Comparison of ENCODE assay signal across 21 mouse cellular contexts in the genomic region with DNA sequence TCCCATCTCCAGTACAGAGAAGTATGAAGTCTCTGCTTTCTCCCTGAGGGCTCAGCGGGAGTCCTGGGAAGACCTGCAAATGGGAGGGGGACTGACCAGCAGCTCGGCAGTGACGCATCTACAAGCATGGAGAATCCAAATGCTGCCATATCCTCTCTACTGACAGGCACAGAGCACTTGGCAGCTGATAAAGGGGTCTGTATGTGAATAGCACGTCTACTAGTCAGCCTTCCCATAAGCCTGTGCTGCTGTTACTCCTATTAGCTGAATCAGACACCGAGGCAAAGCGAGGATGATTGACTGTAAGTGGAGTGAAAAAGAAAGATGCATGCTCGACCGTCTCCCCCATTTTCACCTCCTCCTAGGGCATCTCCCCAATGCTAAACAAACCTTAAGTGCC.
DNase-seq lines count a peak whose midpoint lies in the region; ATAC-seq and TF ChIP-seq lines count a peak whose summit lies in the region.
"Had no signal": no experiment of that assay in that cellular context is flagged by ENCODE, and none has a peak within 500 bp of the region (broad histone marks: within the 10 kb centered on the region; RNA-seq: fewer than 3 reads in every experiment).

No protein-coding gene starts in this region.

- peak; percentile 3 for DNase-seq in embryo, embryonic 10.5 days (ENCODE audit: low spot score)
- no peak for DNase-seq in embryo, embryonic 11 days
- DNase-seq in forebrain, postnatal 0 days = peak; percentile 1
- no peak for DNase-seq in hindbrain, embryonic 14.5 days (ENCODE audit: low spot score)
- DNase-seq in midbrain, embryonic 14.5 days = peak; percentile 28
- DNase-seq in midbrain, embryonic 11.5 days (ENCODE audit: low spot score, missing footprints) = no peak
- DNase-seq: adrenal gland, adult 8-10 months; adrenal gland, postnatal 36 days; B cell, adult 2 months; cerebellum, adult 11 months; cerebellum, adult 8-10 months; gastrocnemius, postnatal 10 days; heart, postnatal 10 days; heart, postnatal 4 days; kidney, adult 18-20 months had no signal

- no peak overlapping the region for H3K4me2 ChIP-seq in forebrain, postnatal 0 days (ENCODE audit: low read depth)
- no peak overlapping the region for H3K4me2 ChIP-seq in forebrain, embryonic 16.5 days (ENCODE audit: low read length)
- no peak overlapping the region for H3K4me2 ChIP-seq in hindbrain, embryonic 12.5 days (replicated peaks)
- H3K4me2 ChIP-seq in hindbrain, embryonic 14.5 days (replicated peaks) = no peak overlapping the region
- H3K4me2 ChIP-seq in midbrain, embryonic 14.5 days (ENCODE audit: low read length) = no peak overlapping the region
- H3K4me2 ChIP-seq in midbrain, embryonic 11.5 days = no peak overlapping the region
- H3K4me2 ChIP-seq: embryonic facial prominence, embryonic 13.5 days; intestine, embryonic 15.5 days had no signal

- H3K36me3 ChIP-seq in forebrain, postnatal 0 days (ENCODE audit: insufficient read depth) = no peaks in the 10 kb centered on the region
- no peaks in the 10 kb centered on the region for H3K36me3 ChIP-seq in forebrain, embryonic 16.5 days (ENCODE audit: control insufficient read depth, insufficient read depth)
- no peaks in the 10 kb centered on the region for H3K36me3 ChIP-seq in hindbrain, embryonic 12.5 days
- H3K36me3 ChIP-seq in hindbrain, embryonic 14.5 days (replicated peaks; ENCODE audit: control insufficient read depth, insufficient read depth) = no peaks in the 10 kb centered on the region
- no peaks in the 10 kb centered on the region for H3K36me3 ChIP-seq in midbrain, embryonic 14.5 days (ENCODE audit: control insufficient read depth, insufficient read depth, low read length)
- H3K36me3 ChIP-seq in midbrain, embryonic 11.5 days (ENCODE audit: control insufficient read depth, insufficient read depth, low read length) = no peaks in the 10 kb centered on the region
- H3K36me3 ChIP-seq: embryonic facial prominence, embryonic 13.5 days; G1E; intestine, embryonic 15.5 days had no signal

- 40% methylated on average over 8 of the region's 8 CpGs for WGBS in forebrain, postnatal 0 days
- WGBS in forebrain, embryonic 16.5 days = 25% methylated on average over 8 of the region's 8 CpGs
- WGBS in hindbrain, embryonic 12.5 days = 52% methylated on average over 8 of the region's 8 CpGs
- 29% methylated on average over 8 of the region's 8 CpGs for whole genome bisulfite sequencing in hindbrain, embryonic 14.5 days
- WGBS in midbrain, embryonic 14.5 days = 28% methylated on average over 8 of the region's 8 CpGs
- 46% methylated on average over 8 of the region's 8 CpGs for WGBS in midbrain, embryonic 11.5 days

- H3K27ac ChIP-seq in forebrain, postnatal 0 days (ENCODE audit: low read depth, low read length) = no peak overlapping the region
- H3K27ac ChIP-seq in forebrain, embryonic 16.5 days (ENCODE audit: low read length) = no peak overlapping the region
- no peak overlapping the region for H3K27ac ChIP-seq in hindbrain, embryonic 12.5 days
- no peak overlapping the region for H3K27ac ChIP-seq in hindbrain, embryonic 14.5 days
- no peak overlapping the region for H3K27ac ChIP-seq in midbrain, embryonic 14.5 days (replicated peaks; ENCODE audit: low read depth, low read length)
- no peak overlapping the region for H3K27ac ChIP-seq in midbrain, embryonic 11.5 days (ENCODE audit: low read depth, low read length)
- H3K27ac ChIP-seq: embryonic facial prominence, embryonic 13.5 days; intestine, embryonic 15.5 days had no signal

- no peaks in the 10 kb centered on the region for H3K27me3 ChIP-seq in forebrain, postnatal 0 days (ENCODE audit: insufficient read depth, low read length)
- no peaks in the 10 kb centered on the region for H3K27me3 ChIP-seq in forebrain, embryonic 16.5 days (replicated peaks; ENCODE audit: control insufficient read depth, insufficient read depth, low read length)
- no peaks in the 10 kb centered on the region for H3K27me3 ChIP-seq in hindbrain, embryonic 12.5 days
- no peaks in the 10 kb centered on the region for H3K27me3 ChIP-seq in hindbrain, embryonic 14.5 days (ENCODE audit: control insufficient read depth, insufficient read depth, low read length)
- H3K27me3 ChIP-seq in midbrain, embryonic 14.5 days (ENCODE audit: control insufficient read depth, insufficient read depth, low read length) = no peaks in the 10 kb centered on the region
- no peaks in the 10 kb centered on the region for H3K27me3 ChIP-seq in midbrain, embryonic 11.5 days (ENCODE audit: control insufficient read depth, insufficient read depth, low read length)
- H3K27me3 ChIP-seq: embryonic facial prominence, embryonic 13.5 days; intestine, embryonic 15.5 days had no signal

- no peak for ATAC-seq in forebrain, postnatal 0 days
- ATAC-seq in forebrain, embryonic 16.5 days = no peak
- ATAC-seq in hindbrain, embryonic 12.5 days (ENCODE audit: low FRiP score) = no peak
- ATAC-seq in hindbrain, embryonic 14.5 days (ENCODE audit: low FRiP score) = no peak
- no peak for ATAC-seq in midbrain, embryonic 14.5 days (ENCODE audit: low FRiP score, low TSS enrichment)
- ATAC-seq in midbrain, embryonic 11.5 days (ENCODE audit: low FRiP score) = no peak
- ATAC-seq: CD4-positive, CD25-positive, alpha-beta regulatory T cell, adult 4 months; intestine, embryonic 15.5 days had no signal

- H3K9ac ChIP-seq in forebrain, postnatal 0 days = no peak overlapping the region
- no peak overlapping the region for H3K9ac ChIP-seq in forebrain, embryonic 16.5 days (replicated peaks; ENCODE audit: low read depth, low read length)
- H3K9ac ChIP-seq in hindbrain, embryonic 12.5 days = peak overlapping the region; percentile 23; the same call in 1 of the 2 replicates
- H3K9ac ChIP-seq in hindbrain, embryonic 14.5 days = no peak overlapping the region
- H3K9ac ChIP-seq in midbrain, embryonic 14.5 days (replicated peaks; ENCODE audit: low read length) = no peak overlapping the region
- no peak overlapping the region for H3K9ac ChIP-seq in midbrain, embryonic 11.5 days (ENCODE audit: low read length)
- H3K9ac ChIP-seq: embryonic facial prominence, embryonic 13.5 days; intestine, embryonic 15.5 days had no signal

- no peaks in the 10 kb centered on the region for H3K4me1 ChIP-seq in forebrain, postnatal 0 days (ENCODE audit: insufficient read depth)
- 0 out of 2 replicates have a peak, but pooled peaks cover 4% of the 10 kb centered on the region for H3K4me1 ChIP-seq in forebrain, embryonic 16.5 days (replicated peaks; ENCODE audit: control insufficient read depth, insufficient read depth, low read length)
- H3K4me1 ChIP-seq in hindbrain, embryonic 12.5 days = peaks cover 16% of the 10 kb centered on the region
- 0 out of 2 replicates have a peak, but pooled peaks cover 12% of the 10 kb centered on the region for H3K4me1 ChIP-seq in hindbrain, embryonic 14.5 days (replicated peaks; ENCODE audit: control insufficient read depth, insufficient read depth, low read length)
- H3K4me1 ChIP-seq in midbrain, embryonic 14.5 days (ENCODE audit: control insufficient read depth, insufficient read depth, low read length) = peaks cover 9% of the 10 kb centered on the region; the same call in 1 of the 2 replicates
- H3K4me1 ChIP-seq in midbrain, embryonic 11.5 days (ENCODE audit: control insufficient read depth, insufficient read depth, low read length) = peaks cover 12% of the 10 kb centered on the region
- H3K4me1 ChIP-seq: embryonic facial prominence, embryonic 13.5 days; intestine, embryonic 15.5 days had no signal

- H3K9me3 ChIP-seq in forebrain, postnatal 0 days (ENCODE audit: low read length) = no peaks in the 10 kb centered on the region
- no peaks in the 10 kb centered on the region for H3K9me3 ChIP-seq in forebrain, embryonic 16.5 days (ENCODE audit: control insufficient read depth, low read length)
- no peaks in the 10 kb centered on the region for H3K9me3 ChIP-seq in hindbrain, embryonic 12.5 days (replicated peaks)
- H3K9me3 ChIP-seq in hindbrain, embryonic 14.5 days (ENCODE audit: control insufficient read depth, low read length) = no peaks in the 10 kb centered on the region
- H3K9me3 ChIP-seq in midbrain, embryonic 14.5 days (ENCODE audit: control insufficient read depth, low read length) = no peaks in the 10 kb centered on the region
- H3K9me3 ChIP-seq in midbrain, embryonic 11.5 days (ENCODE audit: control insufficient read depth, low read length) = no peaks in the 10 kb centered on the region
- H3K9me3 ChIP-seq: embryonic facial prominence, embryonic 13.5 days; intestine, embryonic 15.5 days had no signal

- no peak for TF ChIP-seq CTCF in forebrain, postnatal 0 days (IDR thresholded peaks at IDR 0.05; ENCODE audit: low read depth)

- no peak overlapping the region for H3K4me3 ChIP-seq in forebrain, postnatal 0 days (ENCODE audit: low read depth, low read length)
- no peak overlapping the region for H3K4me3 ChIP-seq in forebrain, embryonic 16.5 days (replicated peaks; ENCODE audit: low read length)
- no peak overlapping the region for H3K4me3 ChIP-seq in hindbrain, embryonic 12.5 days
- no peak overlapping the region for H3K4me3 ChIP-seq in hindbrain, embryonic 14.5 days (replicated peaks; ENCODE audit: low read length)
- no peak overlapping the region for H3K4me3 ChIP-seq in midbrain, embryonic 14.5 days (replicated peaks; ENCODE audit: low read depth, low read length)
- H3K4me3 ChIP-seq in midbrain, embryonic 11.5 days (ENCODE audit: low read depth, low read length) = no peak overlapping the region
- H3K4me3 ChIP-seq: embryonic facial prominence, embryonic 13.5 days; intestine, embryonic 15.5 days had no signal

Comparison
In these comparisons a context has a peak if more than half of its experiments do, and no peak if none do; other contexts are left out.
1. DNase-seq: peak in embryo, embryonic 10.5 days (single experiment), forebrain, postnatal 0 days (single experiment) and midbrain, embryonic 14.5 days (single experiment); none in embryo, embryonic 11 days (single experiment), hindbrain, embryonic 14.5 days (single experiment) and midbrain, embryonic 11.5 days (single experiment).